Mouse (Mus musculus) embryo, embryonic 10 days (tissue): Measurements from ENCODE around the gene Ssh2.

ENCODE experiments used
- DNase-seq: peaks from one replicate; pipeline ENCODE4 v3.0.0-alpha.2; 2015; ENCODE audit warnings: low spot score

Ssh2 gene

GRCm38 (mm10) chr11:77411284-77411683, 195.2 kb downstream of the Ssh2 start:
- DNase-seq: no peak

GRCm38 (mm10) chr11:77414141-77414839, 198.2 kb downstream of the Ssh2 start:
- DNase-seq: no peak

GRCm38 (mm10) chr11:77416212-77417000, 200.3 kb downstream of the Ssh2 start:
- DNase-seq: peak; percentile 6

DNA sequence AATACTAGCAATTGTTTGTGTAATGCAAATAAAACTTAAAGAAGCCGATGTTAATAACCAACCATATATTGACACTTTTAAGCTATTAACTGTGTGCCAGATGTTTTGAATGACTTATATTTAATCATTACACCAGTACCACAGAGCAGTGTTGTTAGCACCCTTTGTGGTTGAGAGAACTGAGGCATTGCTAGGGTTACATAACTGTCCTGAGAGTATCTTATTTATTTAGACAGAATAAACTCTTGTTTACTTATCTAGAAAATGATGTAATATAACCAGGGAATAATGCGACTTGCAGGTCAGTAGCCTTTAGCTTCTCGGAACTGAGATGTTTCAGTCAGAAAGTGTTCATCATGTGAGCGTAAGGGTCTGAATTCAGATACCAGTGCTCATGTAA, 201.9 kb downstream of the Ssh2 start:
- no peak for DNase-seq

DNA sequence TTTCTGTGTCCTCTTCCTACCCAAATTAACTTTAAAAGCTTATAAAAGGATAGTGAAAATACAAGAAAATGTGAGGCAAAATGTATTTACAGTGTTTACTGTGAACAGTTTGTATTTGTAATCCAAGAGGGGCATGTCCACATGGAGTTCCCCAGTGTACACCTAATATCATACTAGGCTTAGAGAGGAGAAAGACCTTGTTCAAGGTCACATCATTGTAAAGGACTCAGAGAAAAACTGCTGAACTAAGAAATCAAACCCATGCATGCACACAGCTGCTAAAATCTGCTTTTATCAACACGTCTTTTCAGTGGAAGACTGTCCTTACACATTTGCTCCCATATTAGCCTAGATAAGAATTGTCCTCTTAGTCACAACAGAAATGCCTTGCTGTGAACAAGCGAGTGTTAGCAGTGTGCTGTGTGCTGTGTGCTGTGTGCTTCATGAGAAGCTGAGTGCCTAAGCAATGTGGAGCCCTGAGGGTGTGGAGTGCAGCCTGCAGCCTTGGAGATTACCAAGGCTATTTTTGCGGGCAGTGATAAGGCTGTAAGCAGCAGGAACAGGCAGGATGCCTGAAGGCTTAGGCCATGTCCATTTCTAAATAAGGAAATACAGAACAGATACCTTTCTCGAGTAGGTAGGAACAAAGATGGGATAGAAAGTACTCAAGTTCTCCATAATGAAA, 207.2 kb downstream of the Ssh2 start:
- DNase-seq: peak; percentile 20

GRCm38 (mm10) chr11:77428446-77428845, 212.4 kb downstream of the Ssh2 start:
- DNase-seq: no peak

DNA sequence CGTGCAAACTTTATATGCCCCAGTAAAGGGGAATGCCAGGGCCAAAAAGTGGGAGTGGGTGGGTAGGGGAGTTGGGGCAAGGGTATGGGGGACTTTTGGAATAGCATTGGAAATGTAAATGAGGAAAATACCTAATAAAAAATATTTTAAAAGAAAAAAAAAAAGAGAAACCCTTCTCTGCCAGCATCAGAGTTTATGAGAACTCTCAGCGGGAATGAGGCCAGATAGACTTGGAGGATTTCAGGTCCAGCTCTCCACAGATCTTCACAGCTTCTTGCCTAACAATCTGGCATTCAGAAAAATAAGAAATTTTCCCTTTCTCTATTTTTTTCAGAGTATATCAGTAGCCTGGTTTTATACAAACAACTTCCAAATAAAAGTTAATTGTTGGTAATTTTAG, 220.9 kb downstream of the Ssh2 start:
- no peak for DNase-seq

DNA sequence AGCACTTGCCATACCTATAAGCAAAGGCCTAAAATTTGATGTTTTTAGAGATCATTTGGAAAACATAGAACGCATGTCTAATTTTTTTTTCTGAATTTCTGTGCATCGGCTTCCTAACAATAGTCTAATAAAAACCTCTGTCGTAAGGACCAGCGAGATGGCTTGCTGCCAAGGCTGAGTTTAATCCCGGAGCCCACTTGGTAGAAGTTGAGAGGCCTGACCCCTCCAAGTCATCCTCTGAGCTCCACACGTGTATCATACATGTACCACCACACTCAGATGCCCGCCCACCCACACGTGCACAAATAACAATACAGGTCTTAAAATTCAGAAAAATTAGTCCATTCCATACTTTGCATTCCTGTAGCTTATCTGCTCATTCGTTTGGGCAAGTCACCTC, 224.0 kb downstream of the Ssh2 start:
- DNase-seq: no peak

DNA sequence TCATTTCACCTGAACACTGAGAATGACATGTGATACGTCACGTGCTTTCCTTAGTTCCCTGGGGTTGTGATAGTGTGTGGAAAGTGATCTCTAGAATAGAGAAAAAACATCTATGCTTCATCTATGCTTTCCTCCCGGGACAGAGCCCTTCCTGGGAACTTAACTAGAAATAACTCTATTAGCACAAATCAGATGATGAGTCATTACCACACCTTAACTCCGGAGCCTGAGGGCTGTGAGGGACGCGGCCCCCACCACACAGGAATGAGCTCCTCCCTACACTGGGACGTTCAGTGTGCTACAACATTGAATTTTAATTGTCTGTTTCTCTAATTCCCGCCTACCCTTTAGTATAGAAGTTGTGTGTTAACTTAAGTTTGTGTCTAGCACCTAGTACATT, 224.9 kb downstream of the Ssh2 start:
- DNase-seq: no peak

DNA sequence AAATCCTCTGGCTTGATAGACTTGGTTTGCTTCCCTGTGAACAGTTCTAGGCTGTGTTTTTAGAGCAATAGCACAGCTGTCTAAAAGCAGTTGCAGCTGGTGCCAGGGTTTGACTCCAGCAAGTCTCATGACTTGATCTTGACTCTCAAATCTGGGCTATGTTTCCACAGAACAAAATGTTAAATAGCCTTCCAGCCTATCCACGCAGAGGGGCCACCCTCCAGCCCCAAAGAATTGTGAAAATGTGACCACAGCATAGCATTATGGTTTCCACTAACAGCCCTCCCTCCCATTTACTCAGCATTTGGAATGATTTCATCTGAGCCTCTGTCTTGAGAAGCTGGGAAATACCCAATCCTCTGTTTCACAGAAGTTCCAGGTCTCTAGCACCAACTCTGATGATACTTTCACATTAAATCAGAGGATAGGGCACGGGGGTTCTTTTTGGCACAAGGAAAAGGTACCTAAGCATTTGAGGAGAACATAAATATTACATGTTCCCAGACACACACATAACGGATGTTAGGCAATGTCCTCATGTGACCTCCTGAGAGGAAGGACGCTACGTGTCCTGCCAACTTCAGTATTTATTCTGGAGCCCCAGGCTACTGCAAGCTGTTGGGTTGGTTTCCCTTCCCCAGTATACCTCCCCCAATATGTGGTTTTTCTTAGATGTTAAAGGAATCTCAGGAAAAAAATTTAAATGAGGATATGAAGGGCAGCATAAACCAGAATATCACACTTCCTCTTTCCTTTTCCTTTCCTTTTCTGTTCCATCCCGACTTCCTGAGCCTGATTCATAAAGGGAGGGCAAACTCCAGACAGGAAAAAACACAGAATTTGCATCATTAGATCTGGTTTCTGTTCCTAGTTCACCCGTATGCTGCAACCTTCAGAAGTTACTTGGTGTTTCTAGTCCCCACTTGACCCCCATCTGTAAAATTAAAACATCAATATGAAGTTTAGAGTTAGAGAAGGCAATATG, 226.4 kb downstream of the Ssh2 start:
- no peak for DNase-seq

- no peak for DNase-seq
Observed at GRCm38 (mm10) chr11:77444939-77445338, 228.9 kb downstream of the Ssh2 start.

- peak; percentile 66 for DNase-seq
Observed at GRCm38 (mm10) chr11:77446628-77447041, 230.5 kb downstream of the Ssh2 start.

DNA sequence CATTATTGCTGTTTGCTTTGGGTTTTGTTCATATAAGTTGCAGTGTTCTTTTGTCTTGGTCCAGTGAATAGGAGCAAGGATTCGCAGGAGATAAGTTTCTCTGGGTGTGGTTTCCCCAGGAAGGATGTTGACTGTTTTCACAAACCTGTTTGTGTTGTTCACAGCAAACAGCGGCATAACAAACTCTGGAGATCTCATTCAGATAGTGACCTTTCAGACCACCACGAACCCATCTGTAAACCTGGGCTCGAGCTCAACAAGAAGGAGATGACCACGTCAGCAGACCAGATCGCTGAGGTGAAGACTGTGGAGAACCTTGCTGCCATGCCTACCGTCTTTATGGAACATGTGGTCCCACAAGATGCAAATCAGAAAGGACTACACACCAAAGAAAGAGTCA, 233.1 kb downstream of the Ssh2 start:
- no peak for DNase-seq

- no peak for DNase-seq
Observed at GRCm38 (mm10) chr11:77451670-77452069, 235.6 kb downstream of the Ssh2 start.

DNA sequence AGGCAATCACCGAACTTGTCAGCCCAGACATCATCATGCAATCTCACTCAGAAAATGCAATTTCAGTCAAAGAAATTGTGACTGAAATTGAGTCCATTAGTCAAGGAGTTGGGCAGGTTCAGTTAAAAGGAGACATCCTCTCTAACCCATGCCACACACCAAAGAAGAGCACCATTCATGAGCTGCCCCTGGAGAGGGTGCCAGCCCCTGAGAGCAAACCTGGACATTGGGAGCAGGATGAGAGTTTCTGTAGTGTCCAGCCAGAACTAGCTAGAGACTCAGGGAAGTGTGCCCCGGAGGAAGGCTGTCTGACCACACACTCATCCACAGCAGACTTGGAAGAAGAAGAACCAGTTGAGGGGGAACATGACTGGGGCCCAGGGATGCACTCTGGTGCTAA, 237.3 kb downstream of the Ssh2 start:
- DNase-seq: no peak

- DNase-seq: no peak
Observed at GRCm38 (mm10) chr11:77455770-77456510, 239.9 kb downstream of the Ssh2 start.

DNA sequence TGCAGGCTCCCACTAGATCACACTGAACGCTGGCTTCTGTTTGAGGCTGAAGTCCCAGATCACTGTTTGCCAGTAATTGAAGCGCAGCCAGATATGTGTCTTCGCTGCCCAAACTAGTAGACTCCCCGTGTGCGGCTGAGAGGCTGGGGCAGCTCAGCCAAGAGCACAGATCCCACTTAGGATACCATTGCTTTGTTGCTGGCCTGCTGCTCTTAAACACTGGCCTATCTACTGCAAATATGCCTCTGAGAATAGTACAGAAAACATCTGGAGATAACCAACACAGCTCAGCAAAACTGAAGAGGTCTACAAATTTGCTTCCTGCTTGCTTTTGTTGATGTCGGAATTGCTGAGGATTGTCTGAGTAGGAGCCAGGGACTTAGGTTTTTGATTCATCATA, 240.8 kb downstream of the Ssh2 start:
- no peak for DNase-seq

DNA sequence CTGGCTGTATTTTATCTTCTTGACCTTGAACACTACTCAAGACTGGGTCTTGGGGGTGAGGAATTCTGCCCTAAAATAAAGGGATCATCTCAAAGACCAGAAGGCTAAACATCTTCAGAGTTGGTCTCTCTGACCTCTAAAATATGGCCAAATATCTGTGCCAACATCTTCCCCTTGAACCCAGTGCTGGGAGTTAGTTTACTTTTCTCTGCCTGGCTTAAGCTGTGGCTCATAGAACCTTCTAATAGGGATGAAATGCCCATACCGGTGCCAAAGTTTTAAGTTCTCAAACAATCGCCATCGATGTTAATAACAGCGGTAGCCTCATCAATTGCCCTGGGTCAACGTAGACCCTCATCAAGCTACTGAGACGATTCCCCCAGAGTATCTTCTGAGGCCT, 245.8 kb downstream of the Ssh2 start:
- DNase-seq: no peak

GRCm38 (mm10) chr11:77462283-77463100, 246.4 kb downstream of the Ssh2 start, which contains the start of gene Coro6:
Gene Coro6, plus strand, starts transcription at chr11:77462411.
- peak; percentile 74 for DNase-seq

GRCm38 (mm10) chr11:77463101-77463445, 247.0 kb downstream of the Ssh2 start:
- DNase-seq: no peak
